Mouse (Mus musculus) gastrocnemius, postnatal 4 days (tissue): ENCODE measurements around the gene Syt15. TPM values are rescaled to one million over a fixed set of nuclear protein-coding genes. Genes with fewer than 3 reads are reported as not detected.

Source experiments
- total RNA-seq, 2 experiments: library from RNA; stranded (reverse); gene quantifications; 2 replicates each; pipeline ENCODE4 v1.2.3; 2021

The Syt15 gene
- total RNA-seq, 2 experiments from 2014 or later: 1.2 to 2.0 TPM

Other genes starting within 250 kb of the Syt15 start
- gene Zfp488, start 240.8 kb upstream of the Syt15 start, total RNA-seq: under 1 TPM; 0.18 to 0.29 TPM
- not detected for gene Gm30083, start 204.4 kb upstream of the Syt15 start, total RNA-seq
- under 1 TPM in 1 of 2 experiments, not detected in 1; 0.13 TPM for gene Gm5460, start 202.8 kb upstream of the Syt15 start, total RNA-seq
- gene Antxrl, start 166.9 kb upstream of the Syt15 start, total RNA-seq: not detected
- 1 to 10 TPM; 2.2 to 3.1 TPM for gene Anxa8, start 133.6 kb upstream of the Syt15 start, total RNA-seq
- not detected for gene A630023A22Rik, start 116.8 kb upstream of the Syt15 start, total RNA-seq
- gene Npy4r, start 67.1 kb upstream of the Syt15 start, total RNA-seq: under 1 TPM; 0.13 to 0.17 TPM
- 1 to 10 TPM; 1.0 to 1.5 TPM for gene Gprin2, start 17.9 kb upstream of the Syt15 start, total RNA-seq
- 10 to 100 TPM in 1 of 2 experiments, 1 to 10 TPM in 1; 9.2 to 13.0 TPM for gene Shld2, start 90.9 kb downstream of the Syt15 start, total RNA-seq
- 100 to 1,000 TPM; 133 to 135 TPM for gene Glud1, start 91.1 kb downstream of the Syt15 start, total RNA-seq
- gene Fam25c, start 135.8 kb downstream of the Syt15 start, total RNA-seq: not detected
- gene Sncg, start 155.2 kb downstream of the Syt15 start, total RNA-seq: 10 to 100 TPM in 1 of 2 experiments, 1 to 10 TPM in 1; 7.9 to 18.7 TPM
- gene Mmrn2, start 155.9 kb downstream of the Syt15 start, total RNA-seq: 10 to 100 TPM; 17.4 to 17.5 TPM